Mouse (Mus musculus) stomach, embryonic 16.5 days (tissue): ENCODE measurements around the gene AW822073. TPM values are rescaled to one million over a fixed set of nuclear protein-coding genes. Genes with fewer than 3 reads are reported as not detected.

Source experiments
- ATAC-seq: fragments of 200-750 bp; cut with Nextera tagmentation; 2 replicates; pipeline ENCODE4 v1.8.0; 2017; ENCODE audit warnings: moderate number of reproducible peaks, moderate TSS enrichment; ENCODE audit not compliant: insufficient read depth, low FRiP score
- H3K27ac ChIP-seq: fragments of 300-500 bp; sonication (generic); 2 replicates; pipeline ENCODE4 v1.5.1; 2014; ENCODE audit warnings: low read length
- H3K27me3 ChIP-seq: fragments of 300-500 bp; sonication (generic); 2 replicates; pipeline ENCODE4 v1.6.1; 2014; ENCODE audit warnings: low read length, control low read depth, mixed read lengths; ENCODE audit not compliant: control insufficient read depth, insufficient read depth
- H3K36me3 ChIP-seq: fragments of 300-500 bp; sonication (generic); 2 replicates; pipeline ENCODE4 v1.6.1; 2014; ENCODE audit warnings: low read length; ENCODE audit not compliant: control insufficient read depth, insufficient read depth
- H3K4me1 ChIP-seq: fragments of 300-500 bp; sonication (generic); 2 replicates; pipeline ENCODE4 v1.6.1; 2014; ENCODE audit warnings: low read length, control low read depth, mixed read lengths; ENCODE audit not compliant: control insufficient read depth, insufficient read depth
- H3K4me2 ChIP-seq: fragments of 300-500 bp; sonication (generic); 2 replicates; pipeline ENCODE4 v1.6.1; 2014; ENCODE audit warnings: low read depth, low read length, mixed read lengths
- H3K4me3 ChIP-seq: fragments of 300-500 bp; sonication (generic); replicated peaks from 2 replicates; pipeline ENCODE4 v1.5.1; 2014; ENCODE audit warnings: mild to moderate bottlenecking, low read length
- H3K9ac ChIP-seq: fragments of 300-500 bp; sonication (generic); 2 replicates; pipeline ENCODE4 v1.6.1; 2014; ENCODE audit warnings: low read length
- H3K9me3 ChIP-seq: fragments of 300-500 bp; sonication (generic); replicated peaks from 2 replicates; pipeline ENCODE4 v1.6.1; 2016; ENCODE audit warnings: low read length, control low read depth; ENCODE audit not compliant: control insufficient read depth
- WGBS: fragments of 180-500 bp; shearing (Covaris S2); extraction: QIAGEN DNeasy Blood & Tissue Kit; methylation state at CpG from one replicate; pipeline ENCODE4 v1.1.7; 2014; 5-methylcytosine and 5-hydroxymethylcytosine counted together
- polyA plus RNA-seq: library from polyadenylated mRNA; unstranded; fragments of >200 nt; fragmentation: Nextera tagmentation; extraction: Ambion mirVana; gene quantifications from 2 replicates; pipeline ENCODE4 v1.2.1, GENCODE M21; 2015

Gene AW822073
- polyA plus RNA-seq, 1 experiment from 2014 or later, result not detected

DNA sequence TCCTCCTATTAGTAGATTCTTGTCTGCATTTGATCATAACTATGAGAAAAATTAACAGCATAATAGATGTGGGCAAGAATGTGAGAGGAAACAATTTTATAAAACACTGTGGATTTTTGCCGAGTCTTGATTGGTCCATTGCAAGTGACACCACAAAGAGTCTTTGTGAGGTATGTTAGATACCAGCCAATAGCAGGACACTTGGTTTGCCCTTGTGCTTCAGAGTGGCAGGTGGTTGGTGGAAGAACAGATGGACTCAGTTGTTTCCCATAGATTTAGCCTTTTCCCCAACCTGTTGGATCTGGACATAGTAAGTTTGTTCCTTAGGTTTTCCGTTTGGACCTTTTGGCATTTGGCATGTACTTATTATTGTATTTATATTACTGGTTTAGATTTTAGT is 13.5 kb downstream of the AW822073 start:
- H3K36me3 ChIP-seq, result no peaks in the 10 kb centered on the region
- no peak for ATAC-seq
- no peak overlapping the region for H3K4me3 ChIP-seq
- H3K4me1 ChIP-seq, result no peaks in the 10 kb centered on the region
- H3K4me2 ChIP-seq, result no peak overlapping the region
- H3K9ac ChIP-seq, result no peak overlapping the region
- H3K27me3 ChIP-seq, result no peaks in the 10 kb centered on the region
- H3K9me3 ChIP-seq, result no peaks in the 10 kb centered on the region; the same call in 1 of the 2 replicates
- H3K27ac ChIP-seq, result no peak overlapping the region
- whole genome bisulfite sequencing, result 89% methylated on average over 2 of the region's 2 CpGs

DNA sequence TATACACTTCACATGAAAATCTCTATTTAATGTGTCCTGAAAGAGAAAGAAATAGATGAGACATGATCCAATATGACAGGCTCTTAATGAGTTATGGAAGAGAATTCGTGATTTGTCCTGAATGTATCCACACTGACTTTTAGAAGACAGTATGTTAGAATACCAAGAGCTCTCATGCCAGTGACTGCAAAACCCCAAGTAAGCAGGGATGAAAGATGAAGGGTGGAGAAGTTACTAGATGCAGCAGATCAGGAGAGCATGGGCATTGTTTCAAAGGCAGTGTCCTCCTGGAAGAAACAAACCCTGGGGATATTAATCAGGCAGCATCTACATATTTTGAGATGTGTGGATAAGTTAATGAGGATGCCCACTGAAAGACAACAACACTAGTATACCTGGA is 14.2 kb downstream of the AW822073 start:
- no peak overlapping the region for H3K4me3 ChIP-seq
- no peaks in the 10 kb centered on the region for H3K27me3 ChIP-seq
- H3K4me2 ChIP-seq, result no peak overlapping the region
- WGBS, result 41% methylated on average over 1 of the region's 1 CpGs
- ATAC-seq, result no peak
- H3K36me3 ChIP-seq, result no peaks in the 10 kb centered on the region
- no peak overlapping the region for H3K27ac ChIP-seq
- no peaks in the 10 kb centered on the region for H3K4me1 ChIP-seq
- no peak overlapping the region for H3K9ac ChIP-seq
- H3K9me3 ChIP-seq, result no peaks in the 10 kb centered on the region; the same call in 1 of the 2 replicates

DNA sequence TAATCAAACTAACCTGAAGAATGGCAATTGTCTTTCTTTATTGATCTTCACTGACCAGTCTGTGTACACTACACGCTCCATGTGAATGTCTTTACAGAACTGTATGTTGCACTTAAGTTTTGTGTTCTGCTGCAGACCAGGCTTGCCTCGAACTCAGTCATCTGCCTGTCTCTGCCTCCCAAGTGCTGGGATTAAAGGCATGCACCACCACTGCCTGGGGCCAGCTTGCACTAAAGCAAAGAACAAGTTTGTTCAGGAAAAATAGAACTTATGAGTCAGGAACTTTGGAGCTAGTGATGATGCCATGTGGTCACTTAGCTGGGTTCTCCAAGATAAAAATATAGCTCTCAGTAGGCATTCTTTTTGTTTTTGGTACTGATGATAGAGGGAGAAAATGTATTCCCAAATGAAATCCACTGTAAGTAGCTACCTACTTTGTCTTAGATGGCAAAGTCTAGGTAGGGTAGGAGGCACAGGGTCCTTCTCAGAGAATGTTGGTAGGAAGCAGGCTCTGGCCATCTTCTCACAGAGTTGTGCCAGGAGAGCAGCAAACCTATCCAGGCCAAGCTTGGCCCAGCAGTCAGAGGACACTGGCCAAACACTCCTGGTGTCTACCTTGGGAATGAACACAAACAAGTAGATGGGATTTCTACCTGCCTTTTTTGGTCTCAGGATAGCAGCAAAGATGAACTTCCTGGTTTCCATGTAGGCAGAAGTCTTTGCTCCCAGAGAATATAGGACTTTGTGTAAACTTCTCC is 14.8 kb downstream of the AW822073 start:
- Histone ChIP-seq H3K4me2 (no peak overlapping the region), H3K27ac (no peak overlapping the region), H3K4me1 (no peaks in the 10 kb centered on the region), H3K9me3 (no peaks in the 10 kb centered on the region; the same call in 1 of the 2 replicates), H3K4me3 (no peak overlapping the region), H3K9ac (no peak overlapping the region), H3K27me3 (no peaks in the 10 kb centered on the region), H3K36me3 (no peaks in the 10 kb centered on the region)
- 64% methylated on average over 2 of the region's 2 CpGs for WGBS
- no peak; the same call in 1 of the 2 replicates for ATAC-seq

DNA sequence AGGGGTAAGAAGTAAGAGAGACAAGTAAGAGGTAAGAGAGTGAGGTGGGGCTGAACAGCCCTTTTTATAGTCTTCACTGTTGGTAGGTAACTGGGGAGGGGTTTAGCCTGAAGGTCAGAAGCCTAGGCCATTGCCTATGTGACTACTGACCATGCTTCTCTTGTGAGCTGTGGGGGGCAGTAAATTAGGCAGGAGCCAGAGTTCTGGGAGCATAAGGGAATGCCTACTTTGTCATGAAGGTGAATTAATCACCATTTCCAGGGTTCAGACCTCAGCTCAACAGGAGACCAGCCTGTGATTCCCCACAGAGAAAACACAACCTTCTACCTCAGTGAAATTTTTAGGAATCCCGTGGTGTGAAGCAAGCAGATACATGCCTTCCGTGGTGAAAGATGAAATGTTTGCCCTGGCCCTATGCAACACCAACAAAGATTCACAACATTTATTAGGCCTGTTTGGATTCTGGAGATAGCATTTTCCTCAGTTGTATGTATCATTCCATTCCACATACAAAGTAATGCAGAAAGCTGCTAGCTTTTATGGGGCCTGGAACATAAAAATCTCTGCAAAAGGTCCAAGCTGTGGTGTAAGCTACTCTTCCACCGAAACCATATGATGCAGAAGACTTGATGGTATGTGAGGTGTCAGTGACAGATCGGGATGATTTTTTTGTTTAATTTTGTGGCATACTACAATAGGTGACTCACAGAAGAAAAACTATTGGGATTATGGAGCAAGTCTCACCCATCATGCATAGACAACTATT is 17.9 kb downstream of the AW822073 start:
- Histone ChIP-seq H3K36me3 (no peaks in the 10 kb centered on the region), H3K4me3 (no peak overlapping the region), H3K27ac (no peak overlapping the region), H3K4me2 (no peak overlapping the region), H3K4me1 (no peaks in the 10 kb centered on the region), H3K9me3 (no peaks in the 10 kb centered on the region; the same call in 1 of the 2 replicates), H3K27me3 (no peaks in the 10 kb centered on the region), H3K9ac (no peak overlapping the region)
- ATAC-seq, result no peak
- 82% methylated on average over 4 of the region's 4 CpGs for WGBS

DNA sequence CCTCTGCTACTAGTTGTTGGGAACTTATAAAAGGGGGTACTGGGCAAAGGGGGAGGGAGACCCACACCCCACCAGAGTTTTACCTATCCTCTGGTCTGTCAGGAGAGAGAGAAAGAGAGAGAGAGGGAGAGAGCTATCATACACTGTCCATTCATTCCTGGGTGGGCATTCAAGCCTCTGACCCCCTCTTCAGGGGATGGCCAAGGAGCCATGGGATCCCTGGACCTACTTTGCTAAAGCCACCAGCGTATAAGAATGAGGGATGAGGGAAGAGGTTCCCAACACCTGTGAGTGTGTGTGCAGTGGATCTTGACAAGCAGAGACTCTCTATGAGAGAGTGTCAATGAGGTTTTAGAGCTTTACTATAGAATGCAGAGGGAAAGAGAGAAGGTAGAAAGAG is 18.7 kb downstream of the AW822073 start:
- H3K27ac ChIP-seq, result no peak overlapping the region
- H3K4me1 ChIP-seq, result no peaks in the 10 kb centered on the region
- no peaks in the 10 kb centered on the region for H3K27me3 ChIP-seq
- no peaks in the 10 kb centered on the region for H3K36me3 ChIP-seq
- no peaks in the 10 kb centered on the region; the same call in 1 of the 2 replicates for H3K9me3 ChIP-seq
- ATAC-seq, result no peak; the same call in 1 of the 2 replicates
- 45% methylated on average over 1 of the region's 1 CpGs for WGBS
- H3K4me2 ChIP-seq, result no peak overlapping the region
- H3K4me3 ChIP-seq, result no peak overlapping the region
- no peak overlapping the region for H3K9ac ChIP-seq

Other genes starting within 250 kb of the AW822073 start
- gene Duxf3, start 7.7 kb upstream of the AW822073 start, polyA plus RNA-seq, result not detected in 2 replicates
- not detected in 2 replicates for gene Gm4981, start 11.8 kb upstream of the AW822073 start, polyA plus RNA-seq
- 49.7 and 67.0 TPM in 2 replicates for gene Gcc2, start 30.6 kb upstream of the AW822073 start, polyA plus RNA-seq
- 136 and 161 TPM in 2 replicates for gene Lims1, start 98.5 kb upstream of the AW822073 start, polyA plus RNA-seq
- 21.3 and 23.3 TPM in 2 replicates for gene Ranbp2, start 222.0 kb upstream of the AW822073 start, polyA plus RNA-seq